Mouse (Mus musculus) forebrain, embryonic 16.5 days (tissue): ENCODE measurements around the gene Map2k5. TPM values are rescaled to one million over a fixed set of nuclear protein-coding genes. Genes with fewer than 3 reads are reported as not detected.

Experiments
- ATAC-seq: fragments of 200-750 bp; cut with Nextera tagmentation; 2 replicates; pipeline ENCODE4 v1.8.0; 2017; ENCODE audit warnings: mild to moderate bottlenecking, moderate library complexity
- H3K27ac ChIP-seq: fragments of 300-500 bp; sonication (generic); 2 replicates; pipeline ENCODE4 v1.5.1; 2014; ENCODE audit warnings: low read length, control low read depth
- H3K27me3 ChIP-seq: fragments of 300-500 bp; sonication (generic); replicated peaks from 2 replicates; pipeline ENCODE4 v1.6.1; 2014; ENCODE audit warnings: low read length; ENCODE audit not compliant: control insufficient read depth, insufficient read depth
- H3K36me3 ChIP-seq: fragments of 300-500 bp; sonication (generic); 2 replicates; pipeline ENCODE4 v1.6.1; 2014; ENCODE audit not compliant: control insufficient read depth, insufficient read depth
- H3K4me1 ChIP-seq: fragments of 300-500 bp; sonication (generic); replicated peaks from 2 replicates; pipeline ENCODE4 v1.6.1; 2014; ENCODE audit warnings: low read length; ENCODE audit not compliant: control insufficient read depth, insufficient read depth
- H3K4me2 ChIP-seq: fragments of 300-500 bp; sonication (generic); 2 replicates; pipeline ENCODE4 v1.6.1; 2014; ENCODE audit warnings: mild to moderate bottlenecking, low read length, control low read depth
- H3K4me3 ChIP-seq: fragments of 300-500 bp; sonication (generic); replicated peaks from 2 replicates; pipeline ENCODE4 v1.5.1; 2014; ENCODE audit warnings: mild to moderate bottlenecking, low read length, control low read depth
- H3K9ac ChIP-seq: fragments of 300-500 bp; sonication (generic); replicated peaks from 2 replicates; pipeline ENCODE4 v1.6.1; 2014; ENCODE audit warnings: low read depth, low read length, control low read depth
- H3K9me3 ChIP-seq: fragments of 300-500 bp; sonication (generic); 2 replicates; pipeline ENCODE4 v1.6.1; 2016; ENCODE audit warnings: low read length; ENCODE audit not compliant: control insufficient read depth
- WGBS: fragments of 180-500 bp; shearing (Covaris S2); extraction: QIAGEN DNeasy Blood & Tissue Kit; methylation state at CpG from one replicate; pipeline ENCODE4 v1.1.7; 2014; 5-methylcytosine and 5-hydroxymethylcytosine counted together
- polyA plus RNA-seq: library from polyadenylated mRNA; unstranded; fragments of >200 nt; fragmentation: Nextera tagmentation; extraction: Ambion mirVana; gene quantifications from 2 replicates; pipeline ENCODE4 v1.2.1, GENCODE M21; 2015

The Map2k5 gene
- polyA plus RNA-seq, 1 experiment from 2014 or later: 39.9 TPM

- H3K4me3 ChIP-seq: no peak overlapping the region
- no peak overlapping the region for H3K27ac ChIP-seq
- H3K36me3 ChIP-seq: no peaks in the 10 kb centered on the region
- no peaks in the 10 kb centered on the region for H3K9me3 ChIP-seq
- no peaks in the 10 kb centered on the region for H3K27me3 ChIP-seq
- no peak for ATAC-seq
- peaks cover 23% of the 10 kb centered on the region for H3K4me1 ChIP-seq
- 81% methylated on average over 3 of the region's 3 CpGs for WGBS
- no peak overlapping the region for H3K4me2 ChIP-seq
- H3K9ac ChIP-seq: no peak overlapping the region
Measured at GRCm38 (mm10) chr9:63380326-63380725, 2.6 kb upstream of the Map2k5 start.

GRCm38 (mm10) chr9:63378174-63378573 lies 472 bp upstream of the Map2k5 start:
- H3K36me3 ChIP-seq: no peaks in the 10 kb centered on the region
- WGBS: 14% methylated on average over 8 of the region's 8 CpGs
- H3K9me3 ChIP-seq: no peaks in the 10 kb centered on the region
- ATAC-seq: peak; percentile 44; the same call in 1 of the 2 replicates
- peaks cover 31% of the 10 kb centered on the region for H3K4me1 ChIP-seq
- H3K27ac ChIP-seq: peak overlapping the region; percentile 66
- H3K4me3 ChIP-seq: peak overlapping the region; percentile 87
- H3K27me3 ChIP-seq: no peaks in the 10 kb centered on the region
- H3K9ac ChIP-seq: peak overlapping the region; percentile 99
- H3K4me2 ChIP-seq: peak overlapping the region; percentile 76

DNA sequence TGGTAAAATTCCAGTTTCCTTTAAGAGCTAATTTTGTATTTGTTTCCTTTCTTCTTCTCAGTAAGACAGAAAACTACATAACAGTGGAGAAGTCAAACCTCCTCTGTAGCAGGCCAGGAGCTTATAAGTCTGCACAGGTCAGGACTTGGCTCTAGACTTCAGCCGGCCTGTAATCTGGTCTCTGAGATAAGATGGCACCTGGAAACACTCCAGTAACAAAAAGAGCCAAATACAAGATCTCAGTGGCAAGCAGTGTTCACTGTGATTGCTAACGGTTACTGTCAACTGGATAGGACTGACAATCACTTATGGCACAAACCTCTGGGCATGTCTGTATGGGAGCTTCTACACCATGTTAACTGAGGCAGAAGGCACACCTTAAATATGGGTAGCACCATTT lies 4.4 kb downstream of the Map2k5 start:
- Histone ChIP-seq H3K9ac (no peak overlapping the region), H3K4me1 (peaks cover 38% of the 10 kb centered on the region), H3K9me3 (no peaks in the 10 kb centered on the region), H3K27me3 (no peaks in the 10 kb centered on the region), H3K27ac (no peak overlapping the region), H3K4me3 (no peak overlapping the region), H3K4me2 (no peak overlapping the region), H3K36me3 (no peaks in the 10 kb centered on the region)
- WGBS: 79% methylated on average over 2 of the region's 2 CpGs
- no peak for ATAC-seq

DNA sequence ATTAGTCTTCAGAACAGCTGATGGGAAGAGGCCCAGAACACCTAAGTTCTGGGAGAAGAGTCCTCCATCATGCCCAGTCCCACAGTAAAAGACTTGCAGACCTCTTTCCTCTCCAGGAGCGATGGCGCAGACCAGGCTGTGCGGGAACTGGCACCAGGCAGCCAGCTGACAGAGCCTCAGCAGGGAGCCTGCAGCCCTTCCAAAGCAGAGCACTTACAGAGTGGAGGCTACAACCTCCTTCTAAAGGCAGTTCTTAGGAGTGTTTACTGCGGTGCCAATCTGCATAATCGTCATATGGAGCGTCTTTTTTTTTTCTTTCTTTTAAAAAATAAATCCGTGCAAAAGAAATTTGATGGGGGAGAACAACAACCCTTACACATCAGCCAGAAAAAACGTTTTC lies 5.2 kb downstream of the Map2k5 start:
- peaks cover 37% of the 10 kb centered on the region for H3K4me1 ChIP-seq
- WGBS: 33% methylated on average over 8 of the region's 8 CpGs
- ATAC-seq: no peak

DNA sequence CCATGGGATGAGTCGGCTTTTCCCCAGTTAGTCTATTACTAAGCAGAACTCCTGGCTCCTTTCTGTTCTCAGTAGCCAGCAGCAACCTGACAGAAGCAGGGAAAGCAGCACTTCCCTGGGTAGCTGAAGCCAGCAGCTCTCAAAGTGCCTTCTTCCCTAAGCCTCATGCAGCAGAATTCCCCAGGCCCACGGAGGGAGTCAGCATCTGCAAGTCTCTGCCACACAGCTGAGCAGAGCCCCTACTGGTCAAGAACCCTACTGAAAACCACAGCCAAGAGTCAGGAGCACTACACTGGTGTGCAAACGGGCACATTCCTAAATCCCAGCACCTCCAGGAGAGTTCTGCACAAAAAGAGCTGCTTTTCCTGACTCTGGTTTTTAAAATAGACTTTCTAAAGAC lies 17.3 kb downstream of the Map2k5 start:
- no peak overlapping the region for H3K9ac ChIP-seq
- no peaks in the 10 kb centered on the region for H3K27me3 ChIP-seq

More for the DNA sequence above, 5.2 kb downstream of the Map2k5 start:
- no peak overlapping the region for H3K27ac ChIP-seq
- H3K9ac ChIP-seq: no peak overlapping the region
- no peak overlapping the region for H3K4me2 ChIP-seq
- H3K36me3 ChIP-seq: no peaks in the 10 kb centered on the region
- no peaks in the 10 kb centered on the region for H3K9me3 ChIP-seq
- H3K4me3 ChIP-seq: no peak overlapping the region
- H3K27me3 ChIP-seq: no peaks in the 10 kb centered on the region

DNA sequence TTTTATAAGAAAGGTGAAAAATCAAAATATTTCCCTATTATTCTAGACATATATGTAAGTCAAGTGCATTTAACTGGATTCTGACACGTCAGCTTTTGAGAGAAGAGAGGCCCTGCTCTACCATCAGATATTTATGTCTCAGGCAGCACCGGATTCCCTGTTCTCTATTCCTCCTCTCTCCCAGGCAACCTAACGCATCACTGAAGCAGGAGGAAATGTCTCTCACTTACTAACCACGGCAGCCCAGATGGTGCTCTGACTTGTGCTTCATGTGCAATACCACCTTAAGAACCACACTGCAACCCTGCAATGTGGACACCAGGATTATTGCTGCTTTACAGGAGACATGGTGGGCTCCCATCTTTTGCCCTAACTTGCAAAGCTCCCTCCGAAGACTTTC lies 18.7 kb downstream of the Map2k5 start:
- no peak overlapping the region for H3K27ac ChIP-seq
- WGBS: 75% methylated on average over 5 of the region's 5 CpGs
- H3K27me3 ChIP-seq: no peaks in the 10 kb centered on the region
- H3K9me3 ChIP-seq: no peaks in the 10 kb centered on the region
- ATAC-seq: no peak
- no peaks in the 10 kb centered on the region; the same call in 1 of the 2 replicates for H3K4me1 ChIP-seq
- no peak overlapping the region for H3K4me2 ChIP-seq
- no peaks in the 10 kb centered on the region for H3K36me3 ChIP-seq
- H3K4me3 ChIP-seq: no peak overlapping the region
- H3K9ac ChIP-seq: no peak overlapping the region

More for the DNA sequence above, 17.3 kb downstream of the Map2k5 start:
- no peak overlapping the region for H3K27ac ChIP-seq
- H3K4me1 ChIP-seq: no peaks in the 10 kb centered on the region; the same call in 1 of the 2 replicates
- H3K36me3 ChIP-seq: no peaks in the 10 kb centered on the region
- no peak for ATAC-seq
- WGBS: 49% methylated on average over 3 of the region's 3 CpGs
- H3K4me2 ChIP-seq: no peak overlapping the region
- H3K9me3 ChIP-seq: no peaks in the 10 kb centered on the region
- no peak overlapping the region for H3K4me3 ChIP-seq

GRCm38 (mm10) chr9:63356721-63357120 lies 21.0 kb downstream of the Map2k5 start:
- ATAC-seq: no peak
- Histone ChIP-seq H3K9ac (no peak overlapping the region), H3K27ac (no peak overlapping the region), H3K9me3 (no peaks in the 10 kb centered on the region), H3K36me3 (no peaks in the 10 kb centered on the region), H3K4me3 (no peak overlapping the region), H3K27me3 (no peaks in the 10 kb centered on the region), H3K4me2 (no peak overlapping the region), H3K4me1 (no peaks in the 10 kb centered on the region)
- 96% methylated on average over 4 of the region's 4 CpGs for WGBS

DNA sequence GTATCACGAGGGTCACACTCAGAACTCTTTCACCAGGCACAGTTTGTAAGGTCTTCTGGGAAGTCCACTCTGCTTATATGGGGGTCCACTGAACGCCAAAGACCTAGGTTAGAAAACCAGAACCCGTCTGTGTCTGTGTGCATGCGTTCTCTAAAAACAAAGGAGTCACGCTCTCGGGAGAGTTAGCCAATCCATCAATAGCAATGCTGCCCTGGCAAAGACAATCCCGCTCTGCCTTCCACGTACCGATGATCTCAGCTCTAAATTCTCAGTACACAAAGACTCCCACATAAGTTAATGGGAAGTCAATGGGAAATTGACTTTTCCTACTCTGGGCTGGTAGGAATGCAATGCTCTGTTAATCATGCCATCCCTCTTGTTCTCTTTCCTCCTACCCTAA lies 21.4 kb downstream of the Map2k5 start:
- Histone ChIP-seq H3K9ac (no peak overlapping the region), H3K4me3 (no peak overlapping the region), H3K4me2 (no peak overlapping the region), H3K9me3 (no peaks in the 10 kb centered on the region), H3K27me3 (no peaks in the 10 kb centered on the region), H3K36me3 (no peaks in the 10 kb centered on the region), H3K4me1 (no peaks in the 10 kb centered on the region), H3K27ac (no peak overlapping the region)
- 83% methylated on average over 9 of the region's 9 CpGs for WGBS
- no peak for ATAC-seq

- Histone ChIP-seq H3K4me2 (no peak overlapping the region), H3K9ac (no peak overlapping the region), H3K27me3 (no peaks in the 10 kb centered on the region), H3K27ac (no peak overlapping the region), H3K9me3 (no peaks in the 10 kb centered on the region), H3K4me3 (no peak overlapping the region), H3K4me1 (no peaks in the 10 kb centered on the region), H3K36me3 (no peaks in the 10 kb centered on the region)
- WGBS: 97% methylated on average over 4 of the region's 4 CpGs
- ATAC-seq: no peak
Measured at GRCm38 (mm10) chr9:63354168-63354567, 23.5 kb downstream of the Map2k5 start.

DNA sequence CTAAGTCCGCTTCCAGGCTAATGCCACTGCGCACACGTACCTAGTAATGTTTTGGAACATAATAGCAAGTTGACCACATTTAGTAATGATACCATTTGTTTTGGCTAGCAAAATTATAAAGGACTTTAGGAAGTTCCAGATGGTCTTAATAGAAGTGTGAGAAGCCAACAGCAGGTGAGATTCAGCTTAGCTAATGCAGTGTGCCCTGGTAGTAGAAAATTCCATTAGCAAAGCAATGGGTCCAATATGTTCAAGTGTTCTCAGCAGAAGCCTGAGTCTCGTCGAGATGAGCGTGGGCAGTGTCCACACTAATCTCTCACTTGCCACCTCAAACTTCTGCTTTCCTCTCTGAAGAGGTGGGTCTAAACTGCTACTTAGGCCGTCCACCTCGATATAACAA lies 27.7 kb downstream of the Map2k5 start:
- ATAC-seq: no peak
- no peaks in the 10 kb centered on the region for H3K4me1 ChIP-seq
- no peaks in the 10 kb centered on the region for H3K9me3 ChIP-seq
- no peaks in the 10 kb centered on the region for H3K36me3 ChIP-seq
- WGBS: 82% methylated on average over 8 of the region's 8 CpGs
- no peak overlapping the region for H3K27ac ChIP-seq
- H3K9ac ChIP-seq: no peak overlapping the region
- no peak overlapping the region for H3K4me2 ChIP-seq
- no peak overlapping the region for H3K4me3 ChIP-seq
- H3K27me3 ChIP-seq: no peaks in the 10 kb centered on the region
